Comparison of ENCODE assay signal across 8 mouse cellular contexts in the genomic region with DNA sequence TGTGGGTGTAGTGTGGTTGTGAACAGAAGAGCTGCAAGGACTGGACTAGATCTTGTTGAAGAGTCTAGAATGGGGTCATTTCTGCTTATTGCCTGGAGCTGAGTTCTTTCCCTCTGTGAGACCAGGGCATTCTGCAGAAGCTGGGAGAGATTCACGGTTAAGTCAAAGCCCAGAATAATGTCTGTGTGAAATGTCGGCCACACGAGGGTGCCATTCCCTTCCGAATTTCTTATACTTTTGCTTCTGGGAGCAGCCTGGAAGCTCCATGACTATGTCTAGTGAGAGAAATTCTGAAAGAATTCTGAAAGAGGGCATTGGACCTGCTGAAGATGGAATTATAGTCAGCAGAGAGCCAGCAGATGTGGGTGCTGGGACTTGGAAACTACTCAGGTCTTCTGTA. TPM values are rescaled to one million over a fixed set of nuclear protein-coding genes. Genes with fewer than 3 reads are reported as not detected.
A peak's percentile ranks its signal among the peaks of the same experiment; 100 is the strongest.
DNase-seq lines count a peak whose midpoint lies in the region; ATAC-seq and TF ChIP-seq lines count a peak whose summit lies in the region.

No protein-coding gene starts in this region.

- H3K36me3 ChIP-seq in liver, embryonic 12.5 days = no peaks in the 10 kb centered on the region
- H3K36me3 ChIP-seq in embryonic facial prominence, embryonic 11.5 days (replicated peaks; ENCODE audit: control insufficient read depth, insufficient read depth, low read depth, low read length) = no peaks in the 10 kb centered on the region
- H3K36me3 ChIP-seq in liver, postnatal 0 days (replicated peaks; ENCODE audit: insufficient read depth, low read length) = no peaks in the 10 kb centered on the region

- H3K4me1 ChIP-seq in liver, embryonic 12.5 days = 0 out of 2 replicates have a peak, but pooled peaks cover 5% of the 10 kb centered on the region
- H3K4me1 ChIP-seq in embryonic facial prominence, embryonic 11.5 days (ENCODE audit: control insufficient read depth, insufficient read depth, low read length) = no peaks in the 10 kb centered on the region
- peaks cover 16% of the 10 kb centered on the region for H3K4me1 ChIP-seq in liver, postnatal 0 days (ENCODE audit: insufficient read depth)

- no peak overlapping the region for H3K27ac ChIP-seq in liver, embryonic 12.5 days
- H3K27ac ChIP-seq in embryonic facial prominence, embryonic 11.5 days (replicated peaks; ENCODE audit: low read depth, low read length) = no peak overlapping the region
- H3K27ac ChIP-seq in liver, postnatal 0 days (ENCODE audit: low read depth) = no peak overlapping the region

- peak; percentile 69 for TF ChIP-seq CTCF in liver, postnatal 0 days (IDR thresholded peaks at IDR 0.05; ENCODE audit: low read depth)

- WGBS in liver, embryonic 12.5 days (ENCODE audit: insufficient replicate concordance) = 17% methylated on average over 4 of the region's 4 CpGs
- WGBS in embryonic facial prominence, embryonic 11.5 days = 16% methylated on average over 4 of the region's 4 CpGs
- WGBS in liver, postnatal 0 days (ENCODE audit: insufficient replicate concordance) = 10% methylated on average over 4 of the region's 4 CpGs

- ATAC-seq in liver, embryonic 12.5 days = no peak
- no peak for ATAC-seq in embryonic facial prominence, embryonic 11.5 days (replicated peaks; ENCODE audit: insufficient number of reproducible peaks, low FRiP score, low TSS enrichment, low read depth)
- no peak for ATAC-seq in liver, postnatal 0 days

- no peak overlapping the region for H3K4me2 ChIP-seq in liver, embryonic 12.5 days
- H3K4me2 ChIP-seq in embryonic facial prominence, embryonic 11.5 days (ENCODE audit: low read depth, low read length) = no peak overlapping the region
- no peak overlapping the region for H3K4me2 ChIP-seq in liver, postnatal 0 days (ENCODE audit: low read depth, low read length)

- DNase-seq in liver = peak; percentile 36
- DNase-seq in adrenal gland, adult 8-10 months = peak; percentile 63
- peak; percentile 69 for DNase-seq in embryonic facial prominence, embryonic 11.5 days (ENCODE audit: low spot score)
- DNase-seq in kidney, postnatal 10 days = peak; percentile 85
- peak; percentile 57 for DNase-seq in liver, postnatal 0 days
- DNase-seq in right cerebral cortex, postnatal 25 days = peak; percentile 60
- DNase-seq in spleen, postnatal 4 days (ENCODE audit: low spot score in 2 of 2) = no peak

- H3K27me3 ChIP-seq in liver, embryonic 12.5 days (replicated peaks) = no peaks in the 10 kb centered on the region
- no peaks in the 10 kb centered on the region for H3K27me3 ChIP-seq in embryonic facial prominence, embryonic 11.5 days (ENCODE audit: control insufficient read depth, insufficient read depth, low read length)
- H3K27me3 ChIP-seq in liver, postnatal 0 days (ENCODE audit: insufficient read depth, low read length) = no peaks in the 10 kb centered on the region

- no peak overlapping the region for H3K9ac ChIP-seq in liver, embryonic 12.5 days
- no peak overlapping the region for H3K9ac ChIP-seq in embryonic facial prominence, embryonic 11.5 days (replicated peaks; ENCODE audit: low read length)
- no peak overlapping the region for H3K9ac ChIP-seq in liver, postnatal 0 days (replicated peaks)

- no peaks in the 10 kb centered on the region for H3K9me3 ChIP-seq in liver, embryonic 12.5 days (replicated peaks)
- no peaks in the 10 kb centered on the region for H3K9me3 ChIP-seq in embryonic facial prominence, embryonic 11.5 days (replicated peaks; ENCODE audit: control insufficient read depth, low read length)
- no peaks in the 10 kb centered on the region for H3K9me3 ChIP-seq in liver, postnatal 0 days (ENCODE audit: low read length)

- H3K4me3 ChIP-seq in liver, embryonic 12.5 days = no peak overlapping the region
- H3K4me3 ChIP-seq in embryonic facial prominence, embryonic 11.5 days (ENCODE audit: low read depth, low read length) = no peak overlapping the region
- no peak overlapping the region for H3K4me3 ChIP-seq in liver, postnatal 0 days (ENCODE audit: low read depth, low read length)

- no peak for TF ChIP-seq EP300 in liver, postnatal 0 days (IDR thresholded peaks at IDR 0.05; ENCODE audit: low read depth)

RNA-seq across cellular contexts. Expression of gene Fam198a, which starts 3.0 kb away (rescaled TPM):
- polyA plus RNA-seq in liver, embryonic 12.5 days (2016; fragmentation: Nextera tagmentation; extraction: Ambion mirVana) = 0.20 and 0.44 TPM in 2 replicates
- 1 to 10 TPM; 1.8 to 2.7 (median 2.3) TPM for total RNA-seq in adrenal gland, adult 8-10 months (2022)
- polyA plus RNA-seq in embryonic facial prominence, embryonic 11.5 days (2014; fragmentation: Nextera tagmentation; extraction: Ambion mirVana) = 0.35 and 0.38 TPM in 2 replicates
- polyA plus RNA-seq in liver, postnatal 0 days (2015; fragmentation: Nextera tagmentation; extraction: Ambion mirVana) = 0.31 and 0.32 TPM in 2 replicates

RNA-seq across cellular contexts. Expression of gene Cyp8b1, which starts 31.7 kb away (rescaled TPM):
- polyA plus RNA-seq in liver, embryonic 12.5 days (2016; fragmentation: Nextera tagmentation; extraction: Ambion mirVana) = 0.22 and 0.27 TPM in 2 replicates
- under 1 TPM; 0.54 to 0.84 (median 0.72) TPM for total RNA-seq in adrenal gland, adult 8-10 months (2022)
- polyA plus RNA-seq in embryonic facial prominence, embryonic 11.5 days (2014; fragmentation: Nextera tagmentation; extraction: Ambion mirVana) = not detected in 2 replicates
- 130 and 144 TPM in 2 replicates for polyA plus RNA-seq in liver, postnatal 0 days (2015; fragmentation: Nextera tagmentation; extraction: Ambion mirVana)

RNA-seq across cellular contexts. Expression of gene Pomgnt2, which starts 49.1 kb away (rescaled TPM):
- 3.4 and 3.5 TPM in 2 replicates for polyA plus RNA-seq in liver, embryonic 12.5 days (2016; fragmentation: Nextera tagmentation; extraction: Ambion mirVana)
- total RNA-seq in adrenal gland, adult 8-10 months (2022) = 10 to 100 TPM; 21.3 to 31.3 (median 28.5) TPM
- polyA plus RNA-seq in embryonic facial prominence, embryonic 11.5 days (2014; fragmentation: Nextera tagmentation; extraction: Ambion mirVana) = 6.9 and 7.5 TPM in 2 replicates
- polyA plus RNA-seq in liver, postnatal 0 days (2015; fragmentation: Nextera tagmentation; extraction: Ambion mirVana) = 3.1 and 3.6 TPM in 2 replicates

RNA-seq across cellular contexts. Expression of gene Ackr2, which starts 49.6 kb away (rescaled TPM):
- 0.16 and 0.19 TPM in 2 replicates for polyA plus RNA-seq in liver, embryonic 12.5 days (2016; fragmentation: Nextera tagmentation; extraction: Ambion mirVana)
- 1 to 10 TPM in 1 of 4 experiments, under 1 TPM in 3; 0.77 to 2.1 (median 0.88) TPM for total RNA-seq in adrenal gland, adult 8-10 months (2022)
- polyA plus RNA-seq in embryonic facial prominence, embryonic 11.5 days (2014; fragmentation: Nextera tagmentation; extraction: Ambion mirVana) = 0.10 and 0.31 TPM in 2 replicates
- 1.0 and 1.1 TPM in 2 replicates for polyA plus RNA-seq in liver, postnatal 0 days (2015; fragmentation: Nextera tagmentation; extraction: Ambion mirVana)

Comparison
In these comparisons a context has a peak if more than half of its experiments do, and no peak if none do; other contexts are left out.
1. RNA of gene Cyp8b1, which starts 31.7 kb away (polyA plus RNA-seq): 130 to 144 TPM in liver, postnatal 0 days; 0.22 to 0.27 TPM in liver, embryonic 12.5 days and not detected in embryonic facial prominence, embryonic 11.5 days; every median in the first group is over 100 times any median in the second.
2. DNase-seq: peak in liver (single experiment), adrenal gland, adult 8-10 months (single experiment), embryonic facial prominence, embryonic 11.5 days (single experiment), kidney, postnatal 10 days (single experiment), liver, postnatal 0 days (single experiment) and right cerebral cortex, postnatal 25 days (single experiment); none in spleen, postnatal 4 days (0 of 2).